8 mouse cellular contexts compared by ENCODE assay signal in genomic region chr6:85904642-85905061, GRCm38 (mm10). TPM values are rescaled to one million over a fixed set of nuclear protein-coding genes. Genes with fewer than 3 reads are reported as not detected.
DNase-seq lines count a peak whose midpoint lies in the region; ATAC-seq lines count a peak whose summit lies in the region.
"Not testable (repeated sequence)": the region's sequence is repeated elsewhere in the genome, so short reads cannot be mapped to it uniquely, and the experiment has no call there.

Nat8f4 (minus strand) TSS chr6:85904884.

- peak within 1 kb of the TSS; percentile 47 for H3K4me2 ChIP-seq in intestine, embryonic 15.5 days (replicated peaks)

- 13% methylated on average over 20 of the region's 20 CpGs for WGBS in intestine, embryonic 15.5 days

- peak; percentile 90 for ATAC-seq in intestine, embryonic 15.5 days

- not testable (repeated sequence) for H3K9me3 ChIP-seq in intestine, embryonic 15.5 days; megakaryocyte, embryonic 14.5 days

- H3K36me3 ChIP-seq in intestine, embryonic 15.5 days; megakaryocyte, embryonic 14.5 days (replicated peaks; ENCODE audit: low read length): not testable (repeated sequence)

- not testable (repeated sequence) for H3K4me1 ChIP-seq in intestine, embryonic 15.5 days (replicated peaks); megakaryocyte, embryonic 14.5 days

- peak within 1 kb of the TSS; percentile 32 for H3K4me3 ChIP-seq in intestine, embryonic 15.5 days (replicated peaks)
- H3K4me3 ChIP-seq in megakaryocyte, embryonic 14.5 days (replicated peaks), result peak within 1 kb of the TSS; percentile 86

- H3K27me3 ChIP-seq in intestine, embryonic 15.5 days (replicated peaks), result not testable (repeated sequence)
- peaks cover 11% of the 10 kb centered on the region for H3K27me3 ChIP-seq in megakaryocyte, embryonic 14.5 days (replicated peaks)

- DNase-seq in adrenal gland, adult 8-10 months, result peak; percentile 78
- peak; percentile 5 for DNase-seq in embryo, embryonic 11.5 days (ENCODE audit: low read depth, low spot score)
- peak; percentile 58 to 79 for DNase-seq in gastrocnemius, postnatal 36 days
- peak; percentile 64 to 81 for DNase-seq in left cerebral cortex, postnatal 10 days (ENCODE audit: extremely low spot score in 1 of 2, low spot score in 2 of 2)
- DNase-seq in right cerebral cortex, postnatal 14 days, result peak; percentile 79
- DNase-seq in urinary bladder, postnatal 25 days (ENCODE audit: low spot score), result peak; percentile 72

- H3K9ac ChIP-seq in intestine, embryonic 15.5 days, result not testable (repeated sequence)

- intact Hi-C loops in gastrocnemius, postnatal 36 days (cut with DNase I), result loop anchor here (5.0 kb wide), 1 partner anchor 72 kb away; the partner anchor contains the start of gene Nat8
- intact Hi-C loops in left cerebral cortex, postnatal 10 days (cut with DNase I), result loop anchor here (10.0 kb wide), 1 partner anchor 320 kb away; the partner anchor contains the start of gene Alms1

- not testable (repeated sequence) for H3K27ac ChIP-seq in intestine, embryonic 15.5 days

RNA-seq across cellular contexts. Expression of gene Nat8f4, which starts in this region (rescaled TPM):
- total RNA-seq in adrenal gland, adult 8-10 months (2022), result 10 to 100 TPM; 19.3 to 26.1 (median 22.0) TPM
- total RNA-seq in gastrocnemius, postnatal 36 days (2021), result under 1 TPM; 0.20 to 0.32 TPM
- 4.5 and 5.0 TPM in 2 replicates for polyA plus RNA-seq in intestine, embryonic 15.5 days (2015; fragmentation: Nextera tagmentation; extraction: Ambion mirVana)
- 1 to 10 TPM; 3.0 to 3.4 TPM for total RNA-seq in left cerebral cortex, postnatal 10 days (2021)
- not detected in 2 replicates for polyA plus RNA-seq in megakaryocyte, embryonic 14.5 days (2012; ENCODE audit: insufficient read depth, low replicate concordance)

Comparison
In these comparisons a context has a peak if more than half of its experiments do, and no peak if none do; other contexts are left out.
1. RNA of gene Nat8f4 (total RNA-seq): 19.3 to 26.1 TPM in adrenal gland, adult 8-10 months; 3.0 to 3.4 TPM in left cerebral cortex, postnatal 10 days and 0.20 to 0.32 TPM in gastrocnemius, postnatal 36 days; every median in the first group is over 4 times any median in the second.
2. Peak in DNase-seq in gastrocnemius, postnatal 36 days; RNA of the gene not detected or under 1 TPM.
3. DNase-seq: peak in every context shown above with its lines; median percentile 79 in right cerebral cortex, postnatal 14 days; 78 in adrenal gland, adult 8-10 months; 72 in left cerebral cortex, postnatal 10 days; 72 in urinary bladder, postnatal 25 days; 68 in gastrocnemius, postnatal 36 days; 5 in embryo, embryonic 11.5 days.